Mouse (Mus musculus) testis, adult 10 weeks (tissue): Measurements from ENCODE around the gene Gm11444. TPM values are rescaled to one million over a fixed set of nuclear protein-coding genes. Genes with fewer than 3 reads are reported as not detected.

Experiments
- polyA plus RNA-seq: library from polyadenylated mRNA; stranded (reverse); fragments of 350-450 nt; fragmentation: Illumina TruSeq; extraction: RNeasy Lipid Tissue Mini Kit (QIAGEN cat#74804); gene quantifications from one replicate; pipeline ENCODE4 v1.2.3, GENCODE M21; 2014; ENCODE audit warnings: low read depth, low replicate concordance

Gene Gm11444
- 3.4 TPM for polyA plus RNA-seq

GRCm38 (mm10) chr11:85850233-85850632 lies at the start of gene Gm11444:
Gene Gm11444, minus strand, starts transcription at chr11:85850333.

GRCm38 (mm10) chr11:85885665-85886428 lies 35.7 kb upstream of the Gm11444 start, which contains the start of gene Tbx4:
Gene Tbx4, plus strand, starts transcription at chr11:85886422.

GRCm38 (mm10) chr11:85832231-85832924 lies 17.8 kb downstream of the Gm11444 start, which contains the start of gene Tbx2:
Gene Tbx2, plus strand, starts transcription at chr11:85832551.

Other genes with a start within 250 kb of the Gm11444 start
- 0.15 TPM for gene Tbx2, start 17.8 kb downstream of the Gm11444 start, polyA plus RNA-seq
- gene Tbx4, start 36.1 kb upstream of the Gm11444 start, polyA plus RNA-seq, result 0.17 TPM